Comparison of ENCODE assay signal across 12 mouse cellular contexts in genomic region chr5:27200581-27201341, GRCm38 (mm10).
A peak's percentile ranks its signal among the peaks of the same experiment; 100 is the strongest.
DNase-seq lines count a peak whose midpoint lies in the region; ATAC-seq lines count a peak whose summit lies in the region.
"Had no signal": no experiment of that assay in that cellular context is flagged by ENCODE, and none has a peak within 500 bp of the region (broad histone marks: within the 10 kb centered on the region; RNA-seq: fewer than 3 reads in every experiment).

No protein-coding gene starts in this region.

- H3K9me3 ChIP-seq in hindbrain, embryonic 11.5 days (ENCODE audit: control insufficient read depth, low read length) = no peaks in the 10 kb centered on the region
- no peaks in the 10 kb centered on the region for H3K9me3 ChIP-seq in hindbrain, embryonic 12.5 days (replicated peaks)
- H3K9me3 ChIP-seq: heart, embryonic 15.5 days had no signal

- no peak overlapping the region for H3K9ac ChIP-seq in hindbrain, embryonic 11.5 days (ENCODE audit: low read depth, low read length)
- no peak overlapping the region for H3K9ac ChIP-seq in hindbrain, embryonic 12.5 days
- H3K9ac ChIP-seq: heart, embryonic 15.5 days had no signal

- DNase-seq in hindbrain, embryonic 11.5 days (ENCODE audit: low spot score) = peak; percentile 12
- peak; percentile 1 for DNase-seq in 3T3-L1 (ENCODE audit: low read depth, low spot score)
- DNase-seq in left cerebral cortex, adult 9 months (ENCODE audit: low spot score in 2 of 2) = peak; percentile 52 to 53
- no peak for DNase-seq in spleen, postnatal 14 days (ENCODE audit: low spot score in 2 of 2)
- DNase-seq in thymus, postnatal 14 days = no peak
- DNase-seq: kidney, postnatal 36 days; lung, adult 18-20 months; thymus, postnatal 25 days had no signal

- no peaks in the 10 kb centered on the region for H3K27me3 ChIP-seq in hindbrain, embryonic 11.5 days (ENCODE audit: control insufficient read depth, insufficient read depth, low read length)
- H3K27me3 ChIP-seq in hindbrain, embryonic 12.5 days = no peaks in the 10 kb centered on the region
- H3K27me3 ChIP-seq: heart, embryonic 15.5 days had no signal

- no peak for ATAC-seq in hindbrain, embryonic 11.5 days (ENCODE audit: low FRiP score)
- no peak for ATAC-seq in hindbrain, embryonic 12.5 days (ENCODE audit: low FRiP score)
- ATAC-seq in common myeloid progenitor, adult 5-6 weeks (replicated peaks; ENCODE audit: low read depth, poor library complexity, severe bottlenecking) = peak; percentile 59; the same call in 1 of the 2 replicates
- ATAC-seq in erythroid progenitor cell, adult 5-6 weeks (replicated peaks; ENCODE audit: low FRiP score, poor library complexity, severe bottlenecking) = no peak

- H3K27ac ChIP-seq in hindbrain, embryonic 11.5 days (ENCODE audit: low read depth, low read length) = no peak overlapping the region
- no peak overlapping the region for H3K27ac ChIP-seq in hindbrain, embryonic 12.5 days
- H3K27ac ChIP-seq: heart, embryonic 15.5 days had no signal

- no peak overlapping the region for H3K4me2 ChIP-seq in hindbrain, embryonic 11.5 days (replicated peaks; ENCODE audit: low read depth, low read length)
- H3K4me2 ChIP-seq in hindbrain, embryonic 12.5 days (replicated peaks) = no peak overlapping the region
- H3K4me2 ChIP-seq: heart, embryonic 15.5 days had no signal

- whole genome bisulfite sequencing in hindbrain, embryonic 11.5 days = 51% methylated on average over 2 of the region's 2 CpGs
- WGBS in hindbrain, embryonic 12.5 days = 66% methylated on average over 2 of the region's 2 CpGs

- no peaks in the 10 kb centered on the region for H3K36me3 ChIP-seq in hindbrain, embryonic 11.5 days (ENCODE audit: control insufficient read depth, insufficient read depth, low read length)
- H3K36me3 ChIP-seq in hindbrain, embryonic 12.5 days = no peaks in the 10 kb centered on the region
- H3K36me3 ChIP-seq: heart, embryonic 15.5 days had no signal

- no peak overlapping the region for H3K4me3 ChIP-seq in hindbrain, embryonic 11.5 days (ENCODE audit: low read depth, low read length)
- no peak overlapping the region for H3K4me3 ChIP-seq in hindbrain, embryonic 12.5 days
- H3K4me3 ChIP-seq: heart, embryonic 15.5 days had no signal

- no peaks in the 10 kb centered on the region for H3K4me1 ChIP-seq in hindbrain, embryonic 11.5 days (replicated peaks; ENCODE audit: control insufficient read depth, insufficient read depth, low read length)
- no peaks in the 10 kb centered on the region for H3K4me1 ChIP-seq in hindbrain, embryonic 12.5 days
- H3K4me1 ChIP-seq: heart, embryonic 15.5 days had no signal

Comparison
In these comparisons a context has a peak if more than half of its experiments do, and no peak if none do; other contexts are left out.
1. DNase-seq: peak in hindbrain, embryonic 11.5 days (single experiment), 3T3-L1 (single experiment) and left cerebral cortex, adult 9 months (2 of 2); none in spleen, postnatal 14 days (0 of 2) and thymus, postnatal 14 days (single experiment).